20 mouse cellular contexts compared by ENCODE assay signal in the genomic region with DNA sequence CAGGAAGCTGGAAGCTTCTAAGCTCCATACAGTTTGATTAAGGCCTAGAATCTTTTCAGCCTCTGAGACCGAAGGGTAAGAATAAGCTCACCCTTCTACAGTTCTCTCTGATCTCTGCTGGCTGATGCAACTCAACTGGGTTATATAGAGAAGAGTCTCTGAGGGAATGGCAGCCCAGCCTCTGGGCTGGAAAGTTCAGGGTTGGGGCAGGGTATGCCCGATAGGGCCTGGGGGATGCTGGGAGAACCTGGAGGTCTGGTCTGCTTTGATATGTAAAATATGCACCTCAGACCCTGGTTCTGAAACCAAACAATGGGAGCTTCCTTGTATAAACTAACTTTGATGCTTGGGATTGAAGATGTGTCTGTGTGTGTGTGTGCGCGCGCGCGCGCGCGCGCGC. TPM values are rescaled to one million over a fixed set of nuclear protein-coding genes. Genes with fewer than 3 reads are reported as not detected.
A peak's percentile ranks its signal among the peaks of the same experiment; 100 is the strongest.
DNase-seq lines count a peak whose midpoint lies in the region; ATAC-seq and TF ChIP-seq lines count a peak whose summit lies in the region.
"Had no signal": no experiment of that assay in that cellular context is flagged by ENCODE, and none has a peak within 500 bp of the region (broad histone marks: within the 10 kb centered on the region; RNA-seq: fewer than 3 reads in every experiment).

No protein-coding gene starts in this region.

- peaks cover 40% of the 10 kb centered on the region for H3K36me3 ChIP-seq in E14TG2a.4 (ENCODE audit: insufficient read depth, low read length)
- no peaks in the 10 kb centered on the region; the same call in 1 of the 2 replicates for H3K36me3 ChIP-seq in ES-Bruce4 (ENCODE audit: control insufficient read depth, insufficient read depth, low read length, poor library complexity, severe bottlenecking)
- peaks cover 6% of the 10 kb centered on the region; the same call in 1 of the 2 replicates for H3K36me3 ChIP-seq in ES-E14 (ENCODE audit: control insufficient read depth, insufficient read depth, low read length, poor library complexity, severe bottlenecking)
- H3K36me3 ChIP-seq: embryonic facial prominence, embryonic 10.5 days; embryonic facial prominence, embryonic 12.5 days; forebrain, embryonic 15.5 days had no signal

- H3K4me3 ChIP-seq in E14TG2a.4 (replicated peaks; ENCODE audit: low read length) = peak overlapping the region; percentile 79
- H3K4me3 ChIP-seq in ES-Bruce4 (ENCODE audit: low read depth, low read length) = peak overlapping the region; percentile 36
- H3K4me3 ChIP-seq in ES-E14 (ENCODE audit: insufficient read depth in 1 of 2, low read depth in 1 of 2, low read length in 2 of 2, poor library complexity in 1 of 2, severe bottlenecking in 1 of 2) = peak overlapping the region; percentile 13 to 56; a peak in 1 of 4 replicates
- H3K4me3 ChIP-seq: embryonic facial prominence, embryonic 10.5 days; embryonic facial prominence, embryonic 12.5 days; forebrain, embryonic 13.5 days; forebrain, embryonic 15.5 days had no signal

- ATAC-seq in activated CD4-positive, CD25-positive, alpha-beta regulatory T cell, adult 4 months = no peak
- ATAC-seq in cerebellum, adult (ENCODE audit: insufficient number of reproducible peaks, low FRiP score, low TSS enrichment) = no peak
- ATAC-seq: forebrain, embryonic 13.5 days; forebrain, embryonic 15.5 days had no signal

- H3K9ac ChIP-seq in ES-Bruce4 (ENCODE audit: low read depth, poor library complexity, severe bottlenecking) = peak overlapping the region; percentile 68
- H3K9ac ChIP-seq in ES-E14 (ENCODE audit: insufficient read depth, low read depth, low read length, poor library complexity, severe bottlenecking) = no peak overlapping the region
- H3K9ac ChIP-seq: embryonic facial prominence, embryonic 12.5 days; forebrain, embryonic 13.5 days; forebrain, embryonic 15.5 days had no signal

- TF ChIP-seq CTCF in E14TG2a.4 (conservative IDR thresholded peaks at IDR 0.05; ENCODE audit: low read length) (no peak), ES-Bruce4 (IDR thresholded peaks at IDR 0.05; ENCODE audit: low read depth, low read length) (no peak)

- TF ChIP-seq POLR2A in ES-Bruce4 (IDR thresholded peaks at IDR 0.05; ENCODE audit: insufficient read depth, low read length) = no peak

- peak; percentile 79 for TF ChIP-seq EP300 in ES-Bruce4 (IDR thresholded peaks at IDR 0.05; ENCODE audit: insufficient read depth, low read depth, low read length)

- no peaks in the 10 kb centered on the region for H3K27me3 ChIP-seq in E14TG2a.4 (ENCODE audit: insufficient read depth, low read length)
- no peaks in the 10 kb centered on the region for H3K27me3 ChIP-seq in ES-Bruce4 (ENCODE audit: control insufficient read depth, insufficient read depth, low read length, poor library complexity, severe bottlenecking)
- H3K27me3 ChIP-seq: embryonic facial prominence, embryonic 12.5 days; forebrain, embryonic 15.5 days had no signal

- H3K27ac ChIP-seq in ES-Bruce4 (ENCODE audit: insufficient read depth, low read length) (peak overlapping the region; percentile 92), ES-E14 (ENCODE audit: insufficient read depth, low read depth, low read length, poor library complexity, severe bottlenecking) (peak overlapping the region; percentile 63; the same call in 1 of the 2 replicates)
- H3K27ac ChIP-seq: embryonic facial prominence, embryonic 10.5 days; embryonic facial prominence, embryonic 12.5 days; forebrain, embryonic 13.5 days; forebrain, embryonic 15.5 days had no signal

- DNase-seq in ES-E14 (ENCODE audit: low read depth, low spot score) = no peak
- peak; percentile 79 for DNase-seq in ZHBTc4 (ENCODE audit: low read depth, low spot score)
- DNase-seq in cerebellum, adult 11 months = no peak
- DNase-seq: adrenal gland, adult 8-10 months; adrenal gland, postnatal 14 days; adrenal gland, postnatal 36 days; cerebellum, adult 11-12 months; cerebellum, adult 2 months; cerebellum, adult 9-10 months; cerebellum, postnatal 10 days; cerebellum, postnatal 25 days had no signal

- H3K4me1 ChIP-seq in E14TG2a.4 (replicated peaks; ENCODE audit: low read depth, low read length) (peaks cover 88% of the 10 kb centered on the region), ES-Bruce4 (ENCODE audit: control insufficient read depth, insufficient read depth, low read length) (peaks cover 6% of the 10 kb centered on the region), ES-E14 (ENCODE audit: control insufficient read depth in 2 of 2, insufficient read depth in 2 of 2, low read length in 2 of 2, poor library complexity in 1 of 2) (peaks cover 10 to 23% of the 10 kb centered on the region in 2 experiments)
- H3K4me1 ChIP-seq: embryonic facial prominence, embryonic 10.5 days; embryonic facial prominence, embryonic 12.5 days; forebrain, embryonic 13.5 days; forebrain, embryonic 15.5 days had no signal

- in situ Hi-C loops in ES-E14 (cut with MboI; ENCODE audit: low sequenced_read_pairs in 2 of 2, unreplicated experiment in 2 of 2) = no loop called here

- H3K9me3 ChIP-seq in E14TG2a.4 (ENCODE audit: low read length) (no peaks in the 10 kb centered on the region), ES-Bruce4 (replicated peaks; ENCODE audit: control insufficient read depth, insufficient read depth, low read length, poor library complexity, severe bottlenecking) (peaks cover 6% of the 10 kb centered on the region), ES-E14 (ENCODE audit: control insufficient read depth, insufficient read depth, low read depth, low read length) (no peaks in the 10 kb centered on the region)
- H3K9me3 ChIP-seq: embryonic facial prominence, embryonic 10.5 days; embryonic facial prominence, embryonic 12.5 days; forebrain, embryonic 13.5 days; forebrain, embryonic 15.5 days had no signal

TF ChIP-seq in ES-E14, 5 proteins besides CTCF, POLR2A, EP300 and RAD21:
- no peak for TF ChIP-seq MAFK (IDR thresholded peaks at IDR 0.05; ENCODE audit: insufficient read depth, low read depth, low read length)
- no peak for TF ChIP-seq HCFC1 (IDR thresholded peaks at IDR 0.05; ENCODE audit: borderline replicate concordance, insufficient read depth, low read length)
- TF ChIP-seq CHD2 (IDR thresholded peaks at IDR 0.05; ENCODE audit: low read depth, low read length) = no peak
- no peak for TF ChIP-seq ZNF384 (IDR thresholded peaks at IDR 0.05; ENCODE audit: low read depth, low read length)
- no peak for TF ChIP-seq ZC3H11A (IDR thresholded peaks at IDR 0.05; ENCODE audit: borderline replicate concordance, low read depth, low read length)

RNA-seq across cellular contexts. Expression of gene Brpf3, which starts 13.4 kb away (rescaled TPM):
- 89.8 and 92.9 TPM in 2 replicates for polyA plus RNA-seq in ES-Bruce4 (2011; ENCODE audit: insufficient read depth, insufficient read length, low read depth, missing spikeins)
- 20.5 and 24.5 TPM in 2 replicates for total RNA-seq in ES-E14 (2012; rRNA removed)
- polyA plus RNA-seq in activated CD4-positive, CD25-positive, alpha-beta regulatory T cell, adult 4 months (2017; shearing (Covaris generic)) = 1 to 10 TPM; 2.4 to 5.5 TPM

RNA-seq across cellular contexts. Expression of gene Mapk13, which starts 18.4 kb away (rescaled TPM):
- polyA plus RNA-seq in ES-Bruce4 (2011; ENCODE audit: insufficient read depth, insufficient read length, low read depth, missing spikeins) = 49.0 and 50.7 TPM in 2 replicates
- 7.1 and 14.6 TPM in 2 replicates for total RNA-seq in ES-E14 (2012; rRNA removed)
- not detected for polyA plus RNA-seq in activated CD4-positive, CD25-positive, alpha-beta regulatory T cell, adult 4 months (2017; shearing (Covaris generic))
- polyA plus RNA-seq: C2C12 had no signal

Comparison
In these comparisons a context has a peak if more than half of its experiments do, and no peak if none do; other contexts are left out.
1. RNA of gene Brpf3, which starts 13.4 kb away (polyA plus RNA-seq): 89.8 to 92.9 TPM in ES-Bruce4; 2.4 to 5.5 TPM in activated CD4-positive, CD25-positive, alpha-beta regulatory T cell, adult 4 months; every median in the first group is over 10 times any median in the second.
2. RNA of gene Mapk13, which starts 18.4 kb away (polyA plus RNA-seq): 49.0 to 50.7 TPM in ES-Bruce4; not detected in activated CD4-positive, CD25-positive, alpha-beta regulatory T cell, adult 4 months; every median in the first group is over 10 times any median in the second.
3. Peak in every context shown above with its lines, with median percentiles within 50 percentile points of each other: H3K4me3 ChIP-seq.